Mouse (Mus musculus) MEL (cell line): Measurements from ENCODE around the gene Ascc2.

Experiments
- CHD2 ChIP-seq: IDR thresholded peaks from 2 replicates; pipeline ENCODE4 v1.6.1; 2011; ENCODE audit warnings: low read length, improper control_type of control experiment
- CTCF ChIP-seq, 3 experiments: IDR thresholded peaks in 2 of 3; conservative IDR thresholded peaks in 1 of 3; 2 replicates each; pipeline ENCODE4 v1.5.1; 2011 to 2012; ENCODE audit warnings: low read length in 3 of 3, low read depth in 2 of 3, mild to moderate bottlenecking in 2 of 3, improper control_type of control experiment in 1 of 3, inconsistent platforms in 1 of 3, mixed read lengths in 1 of 3, moderate library complexity in 1 of 3; ENCODE audit not compliant: control insufficient read depth in 1 of 3, insufficient read depth in 1 of 3, poor library complexity in 1 of 3, severe bottlenecking in 1 of 3
- MAFK ChIP-seq: IDR thresholded peaks from 2 replicates; pipeline ENCODE4 v1.6.1; 2011; ENCODE audit warnings: low read depth, mild to moderate bottlenecking, low read length, improper control_type of control experiment, borderline replicate concordance
- RCOR1 ChIP-seq: IDR thresholded peaks from 2 replicates; pipeline ENCODE4 v1.6.1; 2012; ENCODE audit warnings: low read depth, mild to moderate bottlenecking, inconsistent platforms, low read length, improper control_type of control experiment
- SIN3A ChIP-seq: IDR thresholded peaks from 2 replicates; pipeline ENCODE4 v1.6.1; 2012; ENCODE audit warnings: low read length, improper control_type of control experiment, inconsistent platforms

GRCm38 (mm10) chr11:4712822-4713221, 75.3 kb downstream of the Ascc2 start:
- TF ChIP-seq MAFK (no peak), CTCF (IDR thresholded peaks at IDR 0.05 in 2 of 3, conservative IDR thresholded peaks at IDR 0.05 in 1 of 3; ENCODE audit: control insufficient read depth in 1 of 3, insufficient read depth in 1 of 3, low read depth in 2 of 3, low read length in 3 of 3, poor library complexity in 1 of 3, severe bottlenecking in 1 of 3) (no peak), SIN3A (no peak), CHD2 (no peak), RCOR1 (no peak)
